Mouse (Mus musculus) E14TG2a.4 (cell line): ENCODE measurements around the gene March5.
"Not testable (repeated sequence)": the region's sequence is repeated elsewhere in the genome, so short reads cannot be mapped to it uniquely, and the experiment has no call there.

Experiments used
- H3K27me3 ChIP-seq: 2 replicates; pipeline ENCODE4 v1.6.1; 2014; ENCODE audit warnings: low read length, control low read depth; ENCODE audit not compliant: insufficient read depth
- H3K36me3 ChIP-seq: 2 replicates; pipeline ENCODE4 v1.6.1; 2014; ENCODE audit warnings: low read length, control low read depth; ENCODE audit not compliant: insufficient read depth
- H3K4me1 ChIP-seq: replicated peaks from 2 replicates; pipeline ENCODE4 v1.6.1; 2014; ENCODE audit warnings: low read depth, low read length, control low read depth
- H3K4me3 ChIP-seq: replicated peaks from 2 replicates; pipeline ENCODE4 v1.5.1; 2014; ENCODE audit warnings: mild to moderate bottlenecking, low read length
- H3K9me3 ChIP-seq: 2 replicates; pipeline ENCODE4 v1.6.1; 2014; ENCODE audit warnings: low read length, control low read depth
- CTCF ChIP-seq: conservative IDR thresholded peaks from 2 replicates; pipeline ENCODE4 v1.5.1; 2014; ENCODE audit warnings: low read length
- NANOG ChIP-seq: IDR thresholded peaks from 2 replicates; pipeline ENCODE4 v1.6.1; 2014; ENCODE audit warnings: borderline replicate concordance, low read length, mixed read lengths
- POU5F1 ChIP-seq: IDR thresholded peaks from 2 replicates; pipeline ENCODE4 v1.6.1; 2014; ENCODE audit warnings: low read length, borderline replicate concordance

Gene March5

GRCm38 (mm10) chr19:37206641-37207302 is 571 bp upstream of the March5 start:
- Histone ChIP-seq H3K4me3 (peak overlapping the region; percentile 99), H3K36me3 (peaks cover 18% of the 10 kb centered on the region), H3K27me3 (peaks cover 7% of the 10 kb centered on the region; the same call in 1 of the 2 replicates), H3K9me3 (no peaks in the 10 kb centered on the region), H3K4me1 (peaks cover 32% of the 10 kb centered on the region)
- TF ChIP-seq NANOG (no peak), POU5F1 (no peak), CTCF (no peak)

DNA sequence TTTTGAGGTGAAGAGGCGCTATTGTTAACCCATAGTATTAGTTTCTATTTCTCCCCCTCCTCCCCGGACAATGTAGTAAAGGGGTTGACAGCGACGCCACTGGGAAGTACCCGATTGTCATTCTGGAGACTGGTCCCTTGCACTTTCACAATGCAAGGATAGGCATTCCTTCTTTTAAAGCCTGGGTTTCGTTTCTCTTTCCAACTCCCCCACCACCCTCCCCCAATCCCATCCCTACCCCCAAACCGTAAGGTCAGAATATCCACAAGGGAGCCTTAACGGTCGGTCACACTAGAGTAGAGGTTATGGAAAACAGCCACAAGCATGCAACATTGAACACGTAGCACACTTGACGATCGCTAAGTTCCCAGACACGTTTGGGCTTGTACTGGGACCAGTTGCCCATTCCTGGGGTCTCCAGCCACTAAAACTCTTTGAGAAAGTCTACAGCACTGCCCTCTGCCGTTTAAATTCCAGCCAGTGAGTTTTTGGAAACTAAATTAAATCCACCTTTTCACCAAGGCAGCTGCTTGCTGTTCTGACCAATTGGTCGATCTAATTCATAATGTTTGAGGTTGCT is 923 bp downstream of the March5 start, which contains the start of gene Cpeb3:
Gene Cpeb3, minus strand, starts transcription at position 426 of the 580 bp plus-strand sequence.
- Histone ChIP-seq H3K27me3 (peaks cover 7% of the 10 kb centered on the region; the same call in 1 of the 2 replicates), H3K36me3 (peaks cover 33% of the 10 kb centered on the region)

GRCm38 (mm10) chr19:37208986-37209385 is 1.6 kb downstream of the March5 start:
- Histone ChIP-seq H3K27me3 (peaks cover 7% of the 10 kb centered on the region; the same call in 1 of the 2 replicates), H3K4me1 (peaks cover 40% of the 10 kb centered on the region), H3K4me3 (peak overlapping the region; percentile 99), H3K36me3 (peaks cover 39% of the 10 kb centered on the region), H3K9me3 (no peaks in the 10 kb centered on the region)
- TF ChIP-seq NANOG (no peak), POU5F1 (no peak), CTCF (no peak)

More for the DNA sequence above, 923 bp downstream of the March5 start, which contains the start of gene Cpeb3:
- Histone ChIP-seq H3K4me3 (peak within 1 kb of the TSS; percentile 99), H3K9me3 (no peaks in the 10 kb centered on the region), H3K4me1 (peaks cover 41% of the 10 kb centered on the region)
- no peak for TF ChIP-seq NANOG
- TF ChIP-seq POU5F1, result no peak
- no peak; the same call in 1 of the 2 replicates for TF ChIP-seq CTCF

DNA sequence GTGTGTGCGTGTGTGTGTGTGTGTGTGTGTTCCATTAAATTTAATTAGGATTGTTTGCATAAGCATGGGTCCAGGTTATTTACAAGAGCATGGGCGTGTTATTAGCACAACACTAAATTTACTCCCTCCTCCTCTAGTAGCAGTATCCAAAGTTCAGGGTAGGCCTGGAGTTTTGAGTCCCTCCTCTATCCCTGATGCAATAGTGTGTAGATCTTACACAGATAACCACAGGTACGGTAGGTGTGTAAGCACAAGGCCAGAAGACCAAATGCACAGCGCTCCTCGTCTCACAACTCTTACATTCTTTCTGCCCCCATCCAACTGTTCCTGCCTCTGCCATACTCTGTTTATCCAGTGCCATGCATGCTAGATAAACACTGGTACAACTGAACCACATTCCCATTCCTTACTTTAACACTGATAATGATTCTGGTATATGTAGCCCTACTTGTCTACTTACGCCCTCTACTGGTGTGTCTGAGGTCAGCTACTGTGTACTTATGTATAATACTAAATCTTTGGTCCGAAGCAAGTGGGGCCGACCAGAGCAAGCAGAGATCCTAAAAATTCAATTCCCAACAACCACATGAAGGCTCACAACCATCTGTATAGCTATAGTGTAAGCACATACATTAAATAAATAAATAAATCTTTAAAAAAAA is 2.3 kb downstream of the March5 start:
- peaks cover 39% of the 10 kb centered on the region for H3K36me3 ChIP-seq
- TF ChIP-seq CTCF (peak; percentile 43), NANOG (no peak)
- peaks cover 7% of the 10 kb centered on the region; the same call in 1 of the 2 replicates for H3K27me3 ChIP-seq
- no peaks in the 10 kb centered on the region for H3K9me3 ChIP-seq
- H3K4me1 ChIP-seq, result peaks cover 39% of the 10 kb centered on the region
- peak overlapping the region; percentile 99 for H3K4me3 ChIP-seq

DNA sequence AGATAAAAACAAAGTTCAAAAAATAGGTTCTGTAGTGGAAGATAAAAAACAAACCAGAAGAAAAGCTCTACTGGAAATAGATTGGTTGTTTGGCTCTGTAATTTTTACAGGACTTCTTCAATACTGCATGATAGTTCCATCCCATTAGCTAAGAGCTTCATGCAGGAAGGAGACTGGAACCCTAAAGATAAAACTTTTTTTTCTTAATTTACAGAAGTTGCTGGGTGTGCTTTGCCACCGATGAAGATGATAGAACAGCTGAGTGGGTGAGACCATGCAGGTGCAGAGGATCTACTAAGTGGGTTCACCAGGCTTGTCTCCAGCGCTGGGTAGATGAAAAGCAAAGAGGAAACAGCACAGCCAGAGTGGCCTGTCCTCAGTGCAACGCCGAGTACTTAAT is 3.1 kb downstream of the March5 start:
- Histone ChIP-seq H3K4me3 (no peak overlapping the region), H3K27me3 (peaks cover 4% of the 10 kb centered on the region; the same call in 1 of the 2 replicates), H3K9me3 (no peaks in the 10 kb centered on the region), H3K4me1 (peaks cover 39% of the 10 kb centered on the region), H3K36me3 (peaks cover 47% of the 10 kb centered on the region)
- TF ChIP-seq POU5F1 (no peak), NANOG (no peak), CTCF (no peak)

DNA sequence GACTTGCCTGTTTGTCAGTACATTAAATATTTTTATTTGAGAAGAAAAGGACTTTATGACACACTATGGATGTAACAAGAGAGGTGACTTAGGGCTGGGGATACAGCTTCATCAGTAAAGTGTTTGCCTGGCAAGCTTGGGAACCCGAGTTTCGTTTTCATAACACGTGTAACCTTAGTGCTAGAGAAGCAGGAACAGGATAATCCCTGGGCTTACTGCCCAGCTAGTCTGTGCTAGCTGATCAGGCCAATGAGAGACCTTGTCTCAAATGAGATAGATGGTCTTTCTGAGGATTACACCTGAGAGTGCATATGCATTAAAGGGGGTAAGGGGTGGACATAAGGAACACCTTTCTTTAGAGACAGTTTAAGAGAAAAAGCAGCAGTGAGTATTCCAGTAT is 4.1 kb downstream of the March5 start:
- no peaks in the 10 kb centered on the region for H3K27me3 ChIP-seq
- no peak overlapping the region for H3K4me3 ChIP-seq
- H3K4me1 ChIP-seq, result peaks cover 33% of the 10 kb centered on the region
- H3K9me3 ChIP-seq, result no peaks in the 10 kb centered on the region
- TF ChIP-seq NANOG (no peak), CTCF (no peak), POU5F1 (no peak)
- peaks cover 56% of the 10 kb centered on the region for H3K36me3 ChIP-seq

GRCm38 (mm10) chr19:37214711-37215110 is 7.4 kb downstream of the March5 start:
- no peak for TF ChIP-seq NANOG
- no peak for TF ChIP-seq POU5F1
- no peak for TF ChIP-seq CTCF
- Histone ChIP-seq H3K4me1 (peaks cover 17% of the 10 kb centered on the region), H3K9me3 (no peaks in the 10 kb centered on the region), H3K27me3 (no peaks in the 10 kb centered on the region), H3K4me3 (no peak overlapping the region), H3K36me3 (peaks cover 88% of the 10 kb centered on the region)

- Histone ChIP-seq H3K36me3 (peaks cover 24% of the 10 kb centered on the region), H3K4me3 (no peak overlapping the region), H3K27me3 (no peaks in the 10 kb centered on the region), H3K9me3 (no peaks in the 10 kb centered on the region), H3K4me1 (no peaks in the 10 kb centered on the region)
- TF ChIP-seq CTCF (no peak), POU5F1 (no peak), NANOG (no peak)
Observed at GRCm38 (mm10) chr19:37225197-37225862, 18.0 kb downstream of the March5 start.

GRCm38 (mm10) chr19:37232598-37232997 is 25.3 kb downstream of the March5 start:
- H3K36me3 ChIP-seq, H3K4me3 ChIP-seq, H3K9me3 ChIP-seq, H3K4me1 ChIP-seq: not testable (repeated sequence)
- H3K27me3 ChIP-seq, result peaks cover 51% of the 10 kb centered on the region
